Mouse (Mus musculus) B cell, adult 62 days (primary cell): ENCODE measurements around the gene Stk31. TPM values are rescaled to one million over a fixed set of nuclear protein-coding genes. Genes with fewer than 3 reads are reported as not detected.

Experiments used
- total RNA-seq: library from RNA; stranded (reverse); gene quantifications from 4 replicates; pipeline ENCODE4 v1.2.4, GENCODE M21; 2023

Stk31 gene
- total RNA-seq, result not detected in 4 replicates

DNA sequence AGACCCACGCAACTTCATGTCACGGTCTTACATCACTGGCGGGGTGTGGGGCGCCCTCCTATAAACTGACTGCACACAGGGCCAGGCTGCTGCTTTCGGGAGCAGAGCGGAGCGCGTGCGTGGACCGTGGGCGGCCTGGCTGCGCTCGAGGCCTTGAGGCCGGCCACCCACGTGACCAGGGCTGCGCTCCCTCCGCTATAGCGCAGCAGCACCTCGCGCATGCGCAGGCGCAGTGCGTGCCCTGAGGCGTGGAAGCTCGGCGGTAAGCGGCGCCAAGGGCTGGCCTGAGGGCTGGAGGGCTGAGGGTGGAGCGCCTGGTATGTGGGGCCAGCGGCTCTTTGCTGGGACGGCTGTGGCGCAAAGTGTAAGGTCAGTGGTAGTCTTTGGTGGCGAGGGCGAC, at the start of gene Stk31:
Gene Stk31, plus strand, starts transcription at position 289 of the 400 bp plus-strand sequence.

DNA sequence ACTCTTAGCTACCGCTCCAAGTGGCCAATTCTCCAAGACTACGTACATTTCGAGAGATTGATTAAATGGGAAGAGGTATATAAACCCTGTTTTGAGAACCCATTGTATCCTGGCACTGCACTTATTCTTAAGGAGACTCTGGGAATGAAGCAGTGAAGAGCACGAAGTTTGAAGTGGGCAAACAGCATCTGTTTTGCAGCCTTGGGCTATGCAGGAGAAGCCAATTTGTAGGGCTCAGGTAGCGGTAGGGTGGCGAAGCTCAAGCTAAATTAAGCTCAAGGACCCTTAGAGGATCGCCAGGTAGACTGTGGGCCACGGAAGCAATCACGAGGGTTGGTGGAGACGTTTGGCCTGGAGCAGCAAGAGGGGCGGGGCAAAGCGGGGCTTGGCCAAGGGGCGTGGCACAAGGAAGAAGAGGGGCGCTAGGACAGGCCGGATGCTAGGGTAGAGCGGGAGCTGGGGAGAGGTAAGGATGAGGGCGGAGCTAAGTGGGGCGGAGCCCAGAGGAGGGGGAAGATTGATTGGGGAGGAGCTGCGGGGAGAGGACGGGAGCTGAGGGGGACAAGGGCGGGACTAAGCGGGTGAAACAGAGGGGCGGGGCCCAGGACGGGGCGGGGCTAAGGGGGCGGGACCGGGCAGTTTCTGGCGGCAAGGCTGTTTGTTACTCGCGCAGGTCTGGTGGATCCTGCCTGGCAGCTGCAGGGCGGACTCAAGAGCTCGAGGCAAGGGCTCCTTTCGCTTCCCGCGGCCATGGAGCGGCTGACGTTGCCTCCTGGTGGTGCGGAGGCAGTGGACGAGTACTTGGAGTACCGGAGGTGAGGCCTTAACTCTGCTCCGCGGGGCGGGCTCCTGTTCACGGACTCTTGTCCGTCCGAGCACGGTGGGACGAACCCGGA, 28.0 kb upstream of the Stk31 start, which contains the start of gene Fam221a:
Gene Fam221a, plus strand, starts transcription at position 581 of the 896 bp plus-strand sequence.

Other genes with a start within 250 kb of the Stk31 start
- 0.89 to 2.8 TPM (median 1.7 TPM) in 4 replicates for gene Igf2bp3, start 180.6 kb upstream of the Stk31 start, total RNA-seq
- gene Tra2a, start 131.6 kb upstream of the Stk31 start, total RNA-seq, result 225 to 234 TPM (median 226 TPM) in 4 replicates
- 1.5 to 3.3 TPM (median 2.3 TPM) in 4 replicates for gene Ccdc126, start 76.3 kb upstream of the Stk31 start, total RNA-seq
- gene Fam221a, start 27.9 kb upstream of the Stk31 start, total RNA-seq, result 0.42 to 3.2 TPM (median 2.1 TPM) in 4 replicates